Mouse (Mus musculus): ENCODE results near the gene Myh14. TPM values are rescaled to one million over a fixed set of nuclear protein-coding genes. Genes with fewer than 3 reads are reported as not detected.

Myh14 gene
- total and polyA plus RNA-seq, 3 experiments = 0.09 to 1.5 (median 0.60) TPM

GRCm38 (mm10) chr7:44605436-44605835 lies 65.2 kb downstream of the Myh14 start:
- dilution Hi-C loops (cut with MboI; ENCODE audit: extremely low pct_ligation_motif_present, extremely low pct_unique_long_range_greater_than_20kb, low sequenced_read_pairs) (no loop called here), in situ Hi-C loops (cut with MboI; ENCODE audit: low pct_ligation_motif_present, low pct_unique_long_range_greater_than_20kb, low sequenced_read_pairs) (loop anchor here (5.0 kb wide), 1 partner anchor 37 kb away; no protein-coding TSS in a partner anchor)
- Histone ChIP-seq H3K27me3 (replicated peaks) (no peaks in the 10 kb centered on the region), H3K4me1 (ENCODE audit: control insufficient read depth in 1 of 2, insufficient read depth in 2 of 2) (peaks cover 16 to 34% of the 10 kb centered on the region in 2 experiments), H3K4me3 (replicated peaks in 1 of 3; ENCODE audit: low read depth in 2 of 3, low read length in 2 of 3, poor library complexity in 1 of 3) (no peak overlapping the region), H3K4me2 (ENCODE audit: insufficient read depth, low read depth, poor library complexity, severe bottlenecking) (no peak overlapping the region), H3K9ac (ENCODE audit: insufficient read depth, low read depth) (no peak overlapping the region), H3K27ac (ENCODE audit: insufficient read depth, low read depth) (no peak overlapping the region), H3K9me3 (replicated peaks; ENCODE audit: low read length) (no peaks in the 10 kb centered on the region), H3K36me3 (replicated peaks in 1 of 2; ENCODE audit: control insufficient read depth in 1 of 2, insufficient read depth in 1 of 2, low read length in 1 of 2) (peaks cover 0 to 7% of the 10 kb centered on the region in 2 experiments), H3K79me2 (replicated peaks; ENCODE audit: control insufficient read depth, extremely low read depth, insufficient read depth, poor library complexity, severe bottlenecking) (no peaks in the 10 kb centered on the region)
- DNase-seq (ENCODE audit: extremely low read depth) = no peak
- TF ChIP-seq TBP (conservative IDR thresholded peaks at IDR 0.05; ENCODE audit: low read depth, low read length) = no peak

DNA sequence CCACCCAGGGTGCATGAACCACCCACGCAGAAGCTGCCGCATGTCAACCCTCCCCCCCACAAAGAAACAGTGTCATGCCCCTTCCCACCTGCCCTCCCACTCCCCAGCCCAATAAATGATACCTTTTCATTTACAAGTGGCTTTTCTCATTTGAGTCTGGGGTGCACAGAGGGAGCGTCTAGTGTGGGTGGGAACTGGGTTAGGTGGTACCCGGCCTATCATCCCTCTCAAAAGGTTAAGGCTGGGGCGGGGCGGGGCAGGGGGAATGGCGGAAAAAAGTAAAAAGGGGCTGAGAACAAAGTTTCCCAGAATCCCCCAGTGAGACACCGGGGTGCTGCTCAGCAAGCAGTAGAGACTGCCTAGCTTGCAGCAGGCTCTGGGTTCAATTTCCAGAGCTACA lies 66.0 kb downstream of the Myh14 start:
- TF ChIP-seq USF2 (conservative IDR thresholded peaks at IDR 0.05; ENCODE audit: low read depth, low read length) = no peak
- no peak for TF ChIP-seq HCFC1 (IDR thresholded peaks at IDR 0.05; ENCODE audit: low read depth, low read length)
- no peak for TF ChIP-seq CTCF (conservative IDR thresholded peaks at IDR 0.05 in 1 of 2, IDR thresholded peaks at IDR 0.05 in 1 of 2; ENCODE audit: low read depth in 2 of 2, low read length in 2 of 2)
- no peak for TF ChIP-seq KAT2A (IDR thresholded peaks at IDR 0.05; ENCODE audit: insufficient replicate concordance, low read length)
- no peak for TF ChIP-seq ETS1 (conservative IDR thresholded peaks at IDR 0.05; ENCODE audit: low read depth, low read length)
- TF ChIP-seq ELF1 (IDR thresholded peaks at IDR 0.05; ENCODE audit: low read depth, low read length) = no peak
- no peak for TF ChIP-seq RAD21 (IDR thresholded peaks at IDR 0.05; ENCODE audit: low read depth, low read length)
- TF ChIP-seq MXI1 (IDR thresholded peaks at IDR 0.05; ENCODE audit: low read depth, low read length) = no peak
- TF ChIP-seq POLR2AphosphoS2 (IDR thresholded peaks at IDR 0.05; ENCODE audit: low read depth, low read length) = no peak
- TF ChIP-seq BHLHE40 (IDR thresholded peaks at IDR 0.05; ENCODE audit: low read depth, low read length) = no peak
- TF ChIP-seq IRF4 (IDR thresholded peaks at IDR 0.05; ENCODE audit: low read depth, low read length) = no peak
- no peak for TF ChIP-seq EP300 (IDR thresholded peaks at IDR 0.05; ENCODE audit: low read length)
- TF ChIP-seq SMC3 (IDR thresholded peaks at IDR 0.05; ENCODE audit: low read depth, low read length) = no peak
- TF ChIP-seq TBP (conservative IDR thresholded peaks at IDR 0.05; ENCODE audit: low read depth, low read length) = no peak
- no peak for TF ChIP-seq POLR2A (IDR thresholded peaks at IDR 0.05; ENCODE audit: low read depth, low read length)
- Histone ChIP-seq H3K36me3 (replicated peaks in 1 of 2; ENCODE audit: control insufficient read depth in 1 of 2, insufficient read depth in 1 of 2, low read length in 1 of 2) (peaks cover 0 to 9% of the 10 kb centered on the region in 2 experiments), H3K27ac (ENCODE audit: insufficient read depth, low read depth) (no peak overlapping the region), H3K9me3 (replicated peaks; ENCODE audit: low read length) (no peaks in the 10 kb centered on the region), H3K4me2 (ENCODE audit: insufficient read depth, low read depth, poor library complexity, severe bottlenecking) (peak overlapping the region; percentile 81), H3K4me3 (replicated peaks in 1 of 3; ENCODE audit: low read depth in 2 of 3, low read length in 2 of 3, poor library complexity in 1 of 3) (peak overlapping the region in 2 of 3 experiments; percentile 52 to 54), H3K27me3 (replicated peaks) (no peaks in the 10 kb centered on the region), H3K4me1 (ENCODE audit: control insufficient read depth in 1 of 2, insufficient read depth in 2 of 2) (peaks cover 16 to 32% of the 10 kb centered on the region in 2 experiments), H3K9ac (ENCODE audit: insufficient read depth, low read depth) (peak overlapping the region; percentile 57), H3K79me2 (replicated peaks; ENCODE audit: control insufficient read depth, extremely low read depth, insufficient read depth, poor library complexity, severe bottlenecking) (no peaks in the 10 kb centered on the region)
- in situ Hi-C loops (cut with MboI; ENCODE audit: low pct_ligation_motif_present, low pct_unique_long_range_greater_than_20kb, low sequenced_read_pairs) = loop anchor here (5.0 kb wide), 1 partner anchor 38 kb away; no protein-coding TSS in a partner anchor
- dilution Hi-C loops (cut with MboI; ENCODE audit: extremely low pct_ligation_motif_present, extremely low pct_unique_long_range_greater_than_20kb, low sequenced_read_pairs) = no loop called here
- DNase-seq (ENCODE audit: extremely low read depth) = no peak

All from CH12.LX (cell line).